8 mouse cellular contexts compared by ENCODE assay signal in the genomic region with DNA sequence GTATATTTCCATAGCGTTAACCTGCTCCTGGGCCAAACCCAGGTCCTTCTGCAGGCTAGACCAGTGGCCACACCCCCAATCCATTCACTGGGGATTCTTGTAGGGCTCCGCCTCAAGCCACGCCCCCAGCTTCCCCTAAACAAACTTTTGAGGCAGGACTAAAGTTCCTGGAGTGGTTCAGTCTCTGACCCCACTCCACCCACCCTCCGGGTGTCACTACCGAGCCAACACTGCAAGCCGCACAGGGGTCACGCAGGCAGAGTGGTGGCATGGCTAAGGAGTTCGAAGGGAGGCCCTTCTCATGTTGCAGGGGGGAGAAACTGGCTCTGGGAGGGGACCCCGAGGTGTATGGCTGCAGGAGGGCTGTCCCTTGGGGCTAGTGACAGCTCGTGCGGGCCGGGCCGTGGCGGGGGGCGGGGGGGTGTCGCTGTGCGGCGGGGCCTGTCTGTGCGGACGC. TPM values are rescaled to one million over a fixed set of nuclear protein-coding genes. Genes with fewer than 3 reads are reported as not detected.
A peak's percentile ranks its signal among the peaks of the same experiment; 100 is the strongest.
DNase-seq lines count a peak whose midpoint lies in the region; ATAC-seq and TF ChIP-seq lines count a peak whose summit lies in the region.

No protein-coding gene starts in this region.

- TF ChIP-seq POLR2A in bone marrow macrophage, adult 2 months (IDR thresholded peaks at IDR 0.05; ENCODE audit: borderline replicate concordance, low read depth, low read length), result no peak

- peak overlapping the region; percentile 84 for H3K9ac ChIP-seq in heart, embryonic 15.5 days

- ATAC-seq in erythroblast, adult 5-6 weeks (replicated peaks; ENCODE audit: low FRiP score, poor library complexity, severe bottlenecking), result peak; percentile 49
- peak; percentile 32 for ATAC-seq in heart, embryonic 15.5 days (replicated peaks; ENCODE audit: insufficient number of reproducible peaks, insufficient read depth, low FRiP score, low read depth)

- no peaks in the 10 kb centered on the region for H3K9me3 ChIP-seq in heart, embryonic 15.5 days (replicated peaks)

- no peaks in the 10 kb centered on the region for H3K27me3 ChIP-seq in heart, embryonic 15.5 days

- H3K4me1 ChIP-seq in bone marrow macrophage, adult 2 months (ENCODE audit: control insufficient read depth, insufficient read depth, low read length), result peaks cover 36% of the 10 kb centered on the region
- H3K4me1 ChIP-seq in heart, embryonic 15.5 days (replicated peaks), result peaks cover 62% of the 10 kb centered on the region

- no peak for TF ChIP-seq CTCF in bone marrow macrophage, adult 2 months (IDR thresholded peaks at IDR 0.05; ENCODE audit: low read depth, low read length)

- H3K4me3 ChIP-seq in bone marrow macrophage, adult 2 months (ENCODE audit: insufficient read depth, low read length), result peak overlapping the region; percentile 79
- peak overlapping the region; percentile 88 for H3K4me3 ChIP-seq in heart, embryonic 15.5 days

- peak overlapping the region; percentile 79 for H3K4me2 ChIP-seq in heart, embryonic 15.5 days

- H3K27ac ChIP-seq in bone marrow macrophage, adult 2 months (ENCODE audit: insufficient read depth, low read depth, low read length), result peak overlapping the region; percentile 84
- H3K27ac ChIP-seq in heart, embryonic 15.5 days, result peak overlapping the region; percentile 99

- peak; percentile 85 for DNase-seq in CD4-positive helper T cell, adult 2 months (ENCODE audit: low read depth, low spot score)
- DNase-seq in kidney, postnatal 14 days, result peak; percentile 95
- peak; percentile 96 for DNase-seq in lung, postnatal 10 days
- peak; percentile 61 for DNase-seq in ovary, postnatal 10 days (ENCODE audit: low spot score)
- DNase-seq in thymus, postnatal 25 days, result peak; percentile 80

- WGBS in heart, embryonic 15.5 days, result 0% methylated on average over 20 of the region's 20 CpGs

- H3K36me3 ChIP-seq in heart, embryonic 15.5 days, result no peaks in the 10 kb centered on the region

RNA-seq across cellular contexts. Expression of a gene that starts 25.8 kb away (rescaled TPM):
- 31.8 and 38.6 TPM in 2 replicates for polyA plus RNA-seq in bone marrow macrophage, adult 2 months (2012; ENCODE audit: insufficient read depth, insufficient read length, missing spikeins)
- 13.4 and 23.8 TPM in 2 replicates for total RNA-seq in erythroblast, adult 5-6 weeks (2015; ENCODE audit: low replicate concordance)
- 0.84 and 8.2 TPM in 2 replicates for total RNA-seq in erythroblast, adult 5-6 weeks (2017; ENCODE audit: low replicate concordance)
- 60.9 and 71.2 TPM in 2 replicates for polyA plus RNA-seq in heart, embryonic 15.5 days (2015; fragmentation: Nextera tagmentation; extraction: Ambion mirVana)

RNA-seq across cellular contexts. Expression of a gene that starts 36.8 kb away (rescaled TPM):
- 41.9 and 45.5 TPM in 2 replicates for polyA plus RNA-seq in bone marrow macrophage, adult 2 months (2012; ENCODE audit: insufficient read depth, insufficient read length, missing spikeins)
- total RNA-seq in erythroblast, adult 5-6 weeks (2015; ENCODE audit: low replicate concordance), result 5.4 TPM in 1 of 2 replicates, not detected in the other
- 1.8 and 3.8 TPM in 2 replicates for total RNA-seq in erythroblast, adult 5-6 weeks (2017; ENCODE audit: low replicate concordance)
- 3.9 and 4.1 TPM in 2 replicates for polyA plus RNA-seq in heart, embryonic 15.5 days (2015; fragmentation: Nextera tagmentation; extraction: Ambion mirVana)

RNA-seq across cellular contexts. Expression of a gene that starts 40.8 kb away (rescaled TPM):
- polyA plus RNA-seq in bone marrow macrophage, adult 2 months (2012; ENCODE audit: insufficient read depth, insufficient read length, missing spikeins), result not detected in 2 replicates
- not detected in 2 replicates for total RNA-seq in erythroblast, adult 5-6 weeks (2015; ENCODE audit: low replicate concordance)
- 5.6 TPM in 1 of 2 replicates, not detected in the other for total RNA-seq in erythroblast, adult 5-6 weeks (2017; ENCODE audit: low replicate concordance)
- polyA plus RNA-seq in heart, embryonic 15.5 days (2015; fragmentation: Nextera tagmentation; extraction: Ambion mirVana), result 0.84 and 0.91 TPM in 2 replicates

RNA-seq across cellular contexts. Expression of a gene that starts 45.4 kb away (rescaled TPM):
- polyA plus RNA-seq in bone marrow macrophage, adult 2 months (2012; ENCODE audit: insufficient read depth, insufficient read length, missing spikeins), result 0.75 and 2.2 TPM in 2 replicates
- 2.5 and 3.7 TPM in 2 replicates for total RNA-seq in erythroblast, adult 5-6 weeks (2015; ENCODE audit: low replicate concordance)
- 1.3 TPM in 1 of 2 replicates, not detected in the other for total RNA-seq in erythroblast, adult 5-6 weeks (2017; ENCODE audit: low replicate concordance)
- 2.2 and 2.3 TPM in 2 replicates for polyA plus RNA-seq in heart, embryonic 15.5 days (2015; fragmentation: Nextera tagmentation; extraction: Ambion mirVana)

RNA-seq across cellular contexts. Expression of a gene that starts 45.4 kb away (rescaled TPM):
- 23.1 and 29.5 TPM in 2 replicates for polyA plus RNA-seq in bone marrow macrophage, adult 2 months (2012; ENCODE audit: insufficient read depth, insufficient read length, missing spikeins)
- 10.4 and 11.7 TPM in 2 replicates for total RNA-seq in erythroblast, adult 5-6 weeks (2015; ENCODE audit: low replicate concordance)
- 32.5 and 33.7 TPM in 2 replicates for total RNA-seq in erythroblast, adult 5-6 weeks (2017; ENCODE audit: low replicate concordance)
- polyA plus RNA-seq in heart, embryonic 15.5 days (2015; fragmentation: Nextera tagmentation; extraction: Ambion mirVana), result 65.2 and 79.9 TPM in 2 replicates

Comparison
In these comparisons a context has a peak if more than half of its experiments do, and no peak if none do; other contexts are left out.
1. Peak in every context shown above with its lines: DNase-seq, ATAC-seq, H3K4me3 ChIP-seq and H3K27ac ChIP-seq.